Mouse (Mus musculus): ENCODE data around the gene Pik3ap1. TPM values are rescaled to one million over a fixed set of nuclear protein-coding genes. Genes with fewer than 3 reads are reported as not detected.
A peak's percentile ranks its signal among the peaks of the same experiment; 100 is the strongest.

Pik3ap1 gene
- total and polyA plus RNA-seq, 3 experiments = 26.7 to 106 (median 37.4) TPM

- peak overlapping the region; percentile 100 for H3K4me2 ChIP-seq (ENCODE audit: insufficient read depth, low read depth, poor library complexity, severe bottlenecking)
- H3K79me2 ChIP-seq (replicated peaks; ENCODE audit: control insufficient read depth, extremely low read depth, insufficient read depth, poor library complexity, severe bottlenecking) = peaks cover 62% of the 10 kb centered on the region
- DNase-seq (ENCODE audit: extremely low read depth) = peak; percentile 85
- H3K9ac ChIP-seq (ENCODE audit: insufficient read depth, low read depth) = peak overlapping the region; percentile 87
- dilution Hi-C loops (cut with MboI; ENCODE audit: extremely low pct_ligation_motif_present, extremely low pct_unique_long_range_greater_than_20kb, low sequenced_read_pairs) = no loop called here
- TF ChIP-seq BHLHE40 (IDR thresholded peaks at IDR 0.05; ENCODE audit: low read depth, low read length) (peak; percentile 97), MAX (IDR thresholded peaks at IDR 0.05; ENCODE audit: low read length) (peak; percentile 61; the same call in 1 of the 2 replicates), TCF12 (IDR thresholded peaks at IDR 0.05; ENCODE audit: low read depth, low read length) (peak; percentile 80), ZKSCAN1 (IDR thresholded peaks at IDR 0.05; ENCODE audit: borderline replicate concordance, low read depth, low read length) (no peak), CHD1 (IDR thresholded peaks at IDR 0.05; ENCODE audit: low read depth, low read length) (peak; percentile 96), MAFK (IDR thresholded peaks at IDR 0.05; ENCODE audit: insufficient replicate concordance, low read length) (0 out of 2 replicates have a peak, but pooled peaks have one; percentile 27), USF2 (conservative IDR thresholded peaks at IDR 0.05; ENCODE audit: low read depth, low read length) (no peak), RCOR1 (conservative IDR thresholded peaks at IDR 0.05; ENCODE audit: low read depth, low read length) (peak; percentile 78), ZMIZ1 (IDR thresholded peaks at IDR 0.05; ENCODE audit: low read depth, low read length) (peak; percentile 58; the same call in 1 of the 2 replicates), JUND (conservative IDR thresholded peaks at IDR 0.05; ENCODE audit: low read depth, low read length) (no peak), IRF4 (IDR thresholded peaks at IDR 0.05; ENCODE audit: low read depth, low read length) (peak; percentile 41), MEF2A (IDR thresholded peaks at IDR 0.05; ENCODE audit: borderline replicate concordance, low read depth, low read length) (peak; percentile 59; the same call in 1 of the 2 replicates), NELFE (IDR thresholded peaks at IDR 0.05; ENCODE audit: low read depth, low read length) (peak; percentile 60), SMC3 (IDR thresholded peaks at IDR 0.05; ENCODE audit: low read depth, low read length) (peak; percentile 20), ZNF384 (IDR thresholded peaks at IDR 0.05; ENCODE audit: low read depth, low read length) (0 out of 2 replicates have a peak, but pooled peaks have one; percentile 1), UBTF (IDR thresholded peaks at IDR 0.05; ENCODE audit: low read depth, low read length) (no peak), SIN3A (IDR thresholded peaks at IDR 0.05; ENCODE audit: low read length) (peak; percentile 75), E2F4 (IDR thresholded peaks at IDR 0.05; ENCODE audit: insufficient replicate concordance, low read depth, low read length) (no peak), CHD2 (IDR thresholded peaks at IDR 0.05; ENCODE audit: low read length) (no peak; the same call in 1 of the 2 replicates), MYC (IDR thresholded peaks at IDR 0.05; ENCODE audit: low read depth, low read length) (0 out of 2 replicates have a peak, but pooled peaks have one; percentile 15), ETS1 (conservative IDR thresholded peaks at IDR 0.05; ENCODE audit: low read depth, low read length) (peak; percentile 88), HCFC1 (IDR thresholded peaks at IDR 0.05; ENCODE audit: low read depth, low read length) (peak; percentile 58), MAZ (IDR thresholded peaks at IDR 0.05; ENCODE audit: low read depth, low read length) (0 out of 2 replicates have a peak, but pooled peaks have one; percentile 70), TBP (conservative IDR thresholded peaks at IDR 0.05; ENCODE audit: low read depth, low read length) (peak; percentile 73; the same call in 1 of the 2 replicates), POLR2AphosphoS2 (IDR thresholded peaks at IDR 0.05; ENCODE audit: low read depth, low read length) (peak; percentile 45; the same call in 1 of the 2 replicates), POLR2A (IDR thresholded peaks at IDR 0.05; ENCODE audit: low read depth, low read length) (peak; percentile 50), KAT2A (IDR thresholded peaks at IDR 0.05; ENCODE audit: insufficient replicate concordance, low read length) (0 out of 2 replicates have a peak, but pooled peaks have one; percentile 42), EP300 (IDR thresholded peaks at IDR 0.05; ENCODE audit: low read length) (peak; percentile 57; the same call in 1 of the 2 replicates), MXI1 (IDR thresholded peaks at IDR 0.05; ENCODE audit: low read depth, low read length) (peak; percentile 62)
- peak overlapping the region; percentile 94 for H3K27ac ChIP-seq (ENCODE audit: insufficient read depth, low read depth)
- peaks cover 0 to 12% of the 10 kb centered on the region in 2 experiments for H3K36me3 ChIP-seq (replicated peaks in 1 of 2; ENCODE audit: control insufficient read depth in 1 of 2, insufficient read depth in 1 of 2, low read length in 1 of 2)
- H3K4me1 ChIP-seq (ENCODE audit: control insufficient read depth in 1 of 2, insufficient read depth in 2 of 2) = peaks cover 15 to 62% of the 10 kb centered on the region in 2 experiments
- no peaks in the 10 kb centered on the region for H3K27me3 ChIP-seq (replicated peaks)
- peak overlapping the region; percentile 55 to 66 (median 56) for H3K4me3 ChIP-seq (replicated peaks in 1 of 3; ENCODE audit: low read depth in 2 of 3, low read length in 2 of 3, poor library complexity in 1 of 3)
- in situ Hi-C loops (cut with MboI; ENCODE audit: low pct_ligation_motif_present, low pct_unique_long_range_greater_than_20kb, low sequenced_read_pairs) = no loop called here
- H3K9me3 ChIP-seq (replicated peaks; ENCODE audit: low read length) = no peaks in the 10 kb centered on the region
Measured at GRCm38 (mm10) chr19:41366854-41367517, 17.9 kb downstream of the Pik3ap1 start.

All from CH12.LX (cell line).